Mouse (Mus musculus): ENCODE results near the gene Ect2.

- TF ChIP-seq CTCF (IDR thresholded peaks at IDR 0.05; ENCODE audit: borderline replicate concordance, extremely low read depth, insufficient read depth, insufficient read length) (no peak), POLR2A (IDR thresholded peaks at IDR 0.05; ENCODE audit: borderline replicate concordance, extremely low read depth, insufficient read depth, insufficient read length, poor library complexity, severe bottlenecking) (no peak)
Observed at GRCm38 (mm10) chr3:27081229-27082060, 72.2 kb downstream of the Ect2 start.
